Mouse (Mus musculus): ENCODE measurements at regions not wholly inside any gene's neighbourhood (a gene's known extent, or its start where the extent isn't known, plus 50 kb on each side); places are given as distances from the start of the nearest gene placed in this dataset.

GRCm38 (mm10) chr16:31598409-31598988, 64.7 kb upstream of the Dlg1 start:
- DNase-seq (ENCODE audit: low read depth) = peak; percentile 41

GRCm38 (mm10) chr16:31598989-31599421, 64.2 kb upstream of the Dlg1 start:
- no peak for DNase-seq (ENCODE audit: low read depth)

- DNase-seq (ENCODE audit: low read depth) = no peak
Measured at GRCm38 (mm10) chr16:31601278-31601677, 62.0 kb upstream of the Dlg1 start.

DNA sequence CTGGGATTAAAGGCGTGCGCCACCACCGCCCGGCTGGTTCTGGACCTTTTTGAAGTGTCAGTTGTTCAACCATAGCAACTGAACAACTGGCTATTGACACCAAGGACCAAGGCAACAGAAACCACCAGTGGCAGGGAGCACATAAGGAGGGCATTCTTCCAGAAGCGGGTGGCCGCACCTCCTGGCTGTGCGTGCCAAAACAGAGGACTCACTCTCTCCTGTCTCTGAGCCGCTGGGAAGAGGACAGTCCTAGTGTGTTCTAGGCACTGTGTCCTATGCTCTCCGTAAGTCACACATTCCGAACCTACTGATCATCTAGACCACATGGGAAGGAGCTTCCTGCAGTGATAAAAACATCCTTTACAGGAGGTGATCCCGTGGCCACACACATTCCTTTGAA, 60.1 kb upstream of the Dlg1 start:
- no peak for DNase-seq (ENCODE audit: low read depth)

DNA sequence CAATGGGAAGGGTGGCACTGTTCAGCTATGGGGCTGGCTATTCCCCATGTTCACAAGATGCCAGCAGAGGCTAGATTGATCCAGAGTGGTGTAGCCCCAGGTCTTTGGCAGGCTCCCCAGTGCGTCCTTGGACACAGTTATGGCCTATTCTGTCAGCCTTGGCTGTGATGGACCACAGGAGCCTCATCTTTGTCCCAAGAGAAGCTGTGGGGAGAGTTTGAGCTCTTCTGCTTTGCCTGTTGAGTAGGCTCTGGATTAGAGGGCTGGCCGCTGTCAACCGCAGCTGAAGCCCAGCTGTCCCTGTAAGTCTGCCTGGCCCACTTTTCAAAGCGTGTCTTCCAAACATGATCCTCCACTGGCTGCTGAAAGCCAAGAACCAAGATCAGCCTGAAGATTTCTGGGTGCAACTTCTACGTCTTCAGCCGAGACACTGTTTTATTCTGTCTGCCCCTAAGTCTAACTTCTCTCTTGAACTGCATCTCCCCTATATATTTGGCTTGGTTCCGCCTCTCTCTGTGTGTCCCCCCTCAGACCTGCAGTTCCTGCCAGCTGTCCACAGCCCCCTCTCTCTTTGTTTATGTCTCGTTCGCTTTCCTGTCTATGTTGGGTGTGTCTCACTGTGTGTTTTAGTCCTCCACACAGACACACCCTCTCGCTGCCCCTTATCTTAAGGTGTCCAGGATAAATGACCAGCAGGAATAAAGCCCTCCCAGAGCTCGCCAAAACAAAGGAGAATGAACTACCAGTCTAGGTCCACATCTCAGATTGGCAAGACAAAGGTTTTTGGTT, 56.7 kb upstream of the Dlg1 start:
- no peak for DNase-seq (ENCODE audit: low read depth)

DNA sequence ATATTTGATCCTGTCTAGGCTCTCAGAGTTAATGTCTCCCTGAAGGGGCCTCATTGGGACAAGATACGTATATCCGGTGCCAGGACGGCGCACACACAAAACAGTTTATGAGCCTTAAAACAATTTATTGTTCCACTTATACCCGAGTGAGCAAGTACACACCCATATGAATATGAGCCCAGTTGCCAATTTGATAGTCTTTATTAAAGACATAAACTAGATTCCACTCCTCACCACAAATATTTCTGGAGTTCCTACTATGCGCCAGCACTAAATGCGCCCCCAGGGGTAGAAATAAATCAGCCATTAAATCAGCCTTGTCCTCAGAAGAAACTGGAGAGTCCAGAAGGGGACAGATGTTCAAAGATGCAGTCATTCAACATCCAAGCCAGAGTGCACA, 54.3 kb upstream of the Dlg1 start:
- DNase-seq (ENCODE audit: low read depth) = no peak

DNA sequence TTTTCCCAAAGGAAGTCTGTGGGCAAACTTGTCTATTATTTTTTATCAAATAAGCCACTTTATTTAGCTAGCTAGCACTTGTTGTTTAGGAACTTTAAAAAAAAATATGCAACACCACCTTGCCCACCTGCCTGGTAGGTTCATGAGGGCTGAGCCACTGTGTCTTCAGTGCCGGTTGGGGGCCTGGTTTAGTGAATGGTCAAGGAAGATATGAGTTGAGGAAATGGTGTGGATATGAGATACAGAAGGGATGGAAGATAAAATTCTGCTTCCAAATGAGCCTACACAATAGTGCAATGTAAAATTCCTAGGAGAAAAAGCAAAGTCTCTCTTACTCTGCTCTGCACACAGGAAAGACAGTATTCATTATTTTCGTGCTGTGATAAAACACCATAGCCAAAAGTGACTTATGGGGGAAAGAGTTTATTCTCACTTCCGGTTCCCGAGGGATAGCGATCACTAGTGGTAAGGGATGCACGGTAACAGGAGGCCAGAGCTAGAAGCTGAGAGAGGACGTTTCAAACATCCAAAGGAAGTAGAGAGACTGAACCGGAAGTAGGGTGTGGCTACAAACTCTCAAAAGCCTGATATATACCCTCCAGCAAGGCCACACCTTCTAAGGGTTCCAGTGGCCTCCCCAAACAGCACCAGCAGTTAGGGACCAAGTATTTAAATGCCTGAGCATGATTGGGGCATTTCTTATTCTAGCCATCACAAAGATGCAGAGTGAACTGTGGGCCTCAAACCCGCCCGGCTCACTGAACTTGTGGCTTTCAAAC, 53.7 kb upstream of the Dlg1 start:
- DNase-seq (ENCODE audit: low read depth) = no peak

Data from c-Kit-positive CD71-negative TER-119-negative erythroid progenitor cells, embryonic 14.5 days (primary cell).